Mouse (Mus musculus) lung, postnatal 0 days (tissue): ENCODE measurements around the gene Tmigd3. TPM values are rescaled to one million over a fixed set of nuclear protein-coding genes. Genes with fewer than 3 reads are reported as not detected.

Source experiments
- ATAC-seq: fragments of 200-750 bp; cut with Nextera tagmentation; 2 replicates; pipeline ENCODE4 v1.8.0; 2017; ENCODE audit warnings: moderate library complexity
- DNase-seq: peaks from one replicate; pipeline ENCODE4 v3.0.0-alpha.2; 2016; ENCODE audit warnings: low spot score
- H3K27ac ChIP-seq: fragments of 300-500 bp; sonication (generic); 2 replicates; pipeline ENCODE4 v1.5.1; 2014; ENCODE audit warnings: antibody characterized with exemption, mild to moderate bottlenecking, low read length, mixed read lengths
- H3K27me3 ChIP-seq: fragments of 300-500 bp; sonication (generic); replicated peaks from 2 replicates; pipeline ENCODE4 v1.6.1; 2014; ENCODE audit warnings: low read length, mixed read lengths; ENCODE audit not compliant: insufficient read depth
- H3K36me3 ChIP-seq: fragments of 300-500 bp; sonication (generic); 2 replicates; pipeline ENCODE4 v1.6.1; 2014; ENCODE audit warnings: low read length, mixed read lengths; ENCODE audit not compliant: insufficient read depth
- H3K4me1 ChIP-seq: fragments of 300-500 bp; sonication (generic); 2 replicates; pipeline ENCODE4 v1.6.1; 2014; ENCODE audit warnings: antibody characterized with exemption, low read depth, low read length, mixed read lengths; ENCODE audit not compliant: insufficient read depth
- H3K4me2 ChIP-seq: fragments of 300-500 bp; sonication (generic); replicated peaks from 2 replicates; pipeline ENCODE4 v1.6.1; 2014; ENCODE audit warnings: low read depth, mild to moderate bottlenecking, low read length, moderate library complexity, mixed read lengths
- H3K4me3 ChIP-seq: fragments of 300-500 bp; sonication (generic); 2 replicates; pipeline ENCODE4 v1.5.1; 2014; ENCODE audit warnings: low read depth, low read length
- H3K9ac ChIP-seq: fragments of 300-500 bp; sonication (generic); replicated peaks from 2 replicates; pipeline ENCODE4 v1.6.1; 2014; ENCODE audit warnings: low read depth, mild to moderate bottlenecking
- H3K9me3 ChIP-seq: fragments of 300-500 bp; sonication (generic); 2 replicates; pipeline ENCODE4 v1.6.1; 2016; ENCODE audit warnings: low read length, mixed read lengths
- CTCF ChIP-seq: IDR thresholded peaks from 2 replicates; pipeline ENCODE4 v1.5.1; 2016; ENCODE audit warnings: antibody characterized with exemption, mild to moderate bottlenecking
- EP300 ChIP-seq: IDR thresholded peaks from 2 replicates; pipeline ENCODE4 v1.6.1; 2016; ENCODE audit warnings: antibody characterized with exemption, mild to moderate bottlenecking, control low read depth
- WGBS: fragments of 180-500 bp; shearing (Covaris S2); extraction: QIAGEN DNeasy Blood & Tissue Kit; methylation state at CpG from one replicate; pipeline ENCODE4 v1.1.7; 2014; 5-methylcytosine and 5-hydroxymethylcytosine counted together
- polyA plus RNA-seq: library from polyadenylated mRNA; unstranded; fragments of >200 nt; fragmentation: Nextera tagmentation; extraction: Ambion mirVana; gene quantifications from 2 replicates; pipeline ENCODE4 v1.2.1, GENCODE M21; 2015

Gene Tmigd3
- polyA plus RNA-seq, 1 experiment from 2014 or later, result 1.5 TPM

- peaks cover 13% of the 10 kb centered on the region; the same call in 1 of the 2 replicates for H3K4me1 ChIP-seq
- TF ChIP-seq EP300, result no peak
- peak; percentile 20 for TF ChIP-seq CTCF
- H3K4me2 ChIP-seq, result no peak overlapping the region
- no peak overlapping the region for H3K4me3 ChIP-seq
- H3K27me3 ChIP-seq, result no peaks in the 10 kb centered on the region
- peaks cover 6% of the 10 kb centered on the region; the same call in 1 of the 2 replicates for H3K36me3 ChIP-seq
- ATAC-seq, result no peak
- WGBS, result 97% methylated on average over 1 of the region's 1 CpGs
- H3K9me3 ChIP-seq, result no peaks in the 10 kb centered on the region
- no peak overlapping the region for H3K9ac ChIP-seq
- H3K27ac ChIP-seq, result no peak overlapping the region
- DNase-seq, result no peak
Observed at GRCm38 (mm10) chr3:105957235-105957634, 86.5 kb downstream of the Tmigd3 start.

GRCm38 (mm10) chr3:105958204-105958603 lies 87.5 kb downstream of the Tmigd3 start:
- Histone ChIP-seq H3K27ac (peak overlapping the region; percentile 97), H3K27me3 (no peaks in the 10 kb centered on the region), H3K4me3 (peak overlapping the region; percentile 94), H3K4me2 (peak overlapping the region; percentile 75), H3K36me3 (peaks cover 14% of the 10 kb centered on the region; the same call in 1 of the 2 replicates), H3K9ac (peak overlapping the region; percentile 98), H3K4me1 (peaks cover 13% of the 10 kb centered on the region; the same call in 1 of the 2 replicates), H3K9me3 (no peaks in the 10 kb centered on the region)
- peak; percentile 23 for DNase-seq
- 36% methylated on average over 5 of the region's 5 CpGs for WGBS
- no peak for ATAC-seq
- no peak for TF ChIP-seq CTCF
- no peak for TF ChIP-seq EP300

- WGBS, result 1% methylated on average over 52 of the region's 52 CpGs
- DNase-seq (peak; percentile 99), ATAC-seq (peak; percentile 98)
- Histone ChIP-seq H3K9me3 (no peaks in the 10 kb centered on the region), H3K4me1 (peaks cover 13% of the 10 kb centered on the region; the same call in 1 of the 2 replicates), H3K4me3 (peak within 1 kb of the TSS; percentile 94), H3K27me3 (no peaks in the 10 kb centered on the region), H3K4me2 (peak within 1 kb of the TSS; percentile 93), H3K27ac (peak within 1 kb of the TSS; percentile 97), H3K9ac (peak within 1 kb of the TSS; percentile 98), H3K36me3 (peaks cover 14% of the 10 kb centered on the region; the same call in 1 of the 2 replicates)
- TF ChIP-seq EP300 (peak; percentile 100), CTCF (no peak)
Observed at GRCm38 (mm10) chr3:105958974-105959580, 88.4 kb downstream of the Tmigd3 start, which contains the start of gene Wdr77. TSS of gene Wdr77 (plus strand) at chr3:105959369.

- ATAC-seq (peak; percentile 32), DNase-seq (peak; percentile 59)
- peaks cover 14% of the 10 kb centered on the region; the same call in 1 of the 2 replicates for H3K36me3 ChIP-seq
- H3K9ac ChIP-seq, result peak overlapping the region; percentile 89
- WGBS, result 1% methylated on average over 25 of the region's 26 CpGs
- peaks cover 13% of the 10 kb centered on the region; the same call in 1 of the 2 replicates for H3K4me1 ChIP-seq
- H3K27ac ChIP-seq, result peak overlapping the region; percentile 64
- H3K27me3 ChIP-seq, result no peaks in the 10 kb centered on the region
- H3K9me3 ChIP-seq, result no peaks in the 10 kb centered on the region
- no peak for TF ChIP-seq EP300
- TF ChIP-seq CTCF, result no peak
- H3K4me3 ChIP-seq, result peak overlapping the region; percentile 94
- H3K4me2 ChIP-seq, result peak overlapping the region; percentile 93
Observed at GRCm38 (mm10) chr3:105959585-105959984, 88.9 kb downstream of the Tmigd3 start.

- Histone ChIP-seq H3K4me3 (peak within 1 kb of the TSS; percentile 94), H3K27me3 (no peaks in the 10 kb centered on the region), H3K9me3 (no peaks in the 10 kb centered on the region), H3K4me1 (peaks cover 13% of the 10 kb centered on the region; the same call in 1 of the 2 replicates), H3K4me2 (peak within 1 kb of the TSS; percentile 93), H3K36me3 (peaks cover 12% of the 10 kb centered on the region; the same call in 1 of the 2 replicates), H3K9ac (peak within 1 kb of the TSS; percentile 98), H3K27ac (peak within 1 kb of the TSS; percentile 97)
- TF ChIP-seq EP300 (no peak), CTCF (no peak)
- DNase-seq (no peak), ATAC-seq (no peak)
- WGBS, result 4% methylated on average over 6 of the region's 6 CpGs
Observed at GRCm38 (mm10) chr3:105959999-105960398, 89.3 kb downstream of the Tmigd3 start, which contains the start of gene Atp5f1. TSS of gene Atp5f1 (minus strand) at chr3:105960099.

- no peaks in the 10 kb centered on the region for H3K27me3 ChIP-seq
- no peak overlapping the region for H3K9ac ChIP-seq
- peaks cover 13% of the 10 kb centered on the region; the same call in 1 of the 2 replicates for H3K4me1 ChIP-seq
- DNase-seq (no peak), ATAC-seq (no peak)
- no peak overlapping the region for H3K4me3 ChIP-seq
- WGBS, result 92% methylated on average over 2 of the region's 2 CpGs
- no peak for TF ChIP-seq EP300
- peak; percentile 56 for TF ChIP-seq CTCF
- no peak overlapping the region for H3K4me2 ChIP-seq
- no peak overlapping the region for H3K27ac ChIP-seq
- H3K36me3 ChIP-seq, result peaks cover 12% of the 10 kb centered on the region; the same call in 1 of the 2 replicates
- H3K9me3 ChIP-seq, result no peaks in the 10 kb centered on the region
Observed at GRCm38 (mm10) chr3:105960700-105961099, 90.0 kb downstream of the Tmigd3 start.
